Mouse (Mus musculus) adrenal gland, adult 18-20 months (tissue): ENCODE results near the gene Hpcal4. TPM values are rescaled to one million over a fixed set of nuclear protein-coding genes. Genes with fewer than 3 reads are reported as not detected.

Source experiments
- DNase-seq, 2 experiments: peaks; one replicate each; pipeline ENCODE4 v3.0.0; 2021 to 2022; ENCODE audit warnings: low spot score in 2 of 2
- total RNA-seq, 2 experiments: library from RNA; stranded (reverse); gene quantifications; 1 replicate in 1 of 2; 2 replicates in 1 of 2; pipeline ENCODE4 v1.2.3; 2021

The Hpcal4 gene
- total RNA-seq, 2 experiments from 2014 or later = 3.4 to 3.5 TPM

DNA sequence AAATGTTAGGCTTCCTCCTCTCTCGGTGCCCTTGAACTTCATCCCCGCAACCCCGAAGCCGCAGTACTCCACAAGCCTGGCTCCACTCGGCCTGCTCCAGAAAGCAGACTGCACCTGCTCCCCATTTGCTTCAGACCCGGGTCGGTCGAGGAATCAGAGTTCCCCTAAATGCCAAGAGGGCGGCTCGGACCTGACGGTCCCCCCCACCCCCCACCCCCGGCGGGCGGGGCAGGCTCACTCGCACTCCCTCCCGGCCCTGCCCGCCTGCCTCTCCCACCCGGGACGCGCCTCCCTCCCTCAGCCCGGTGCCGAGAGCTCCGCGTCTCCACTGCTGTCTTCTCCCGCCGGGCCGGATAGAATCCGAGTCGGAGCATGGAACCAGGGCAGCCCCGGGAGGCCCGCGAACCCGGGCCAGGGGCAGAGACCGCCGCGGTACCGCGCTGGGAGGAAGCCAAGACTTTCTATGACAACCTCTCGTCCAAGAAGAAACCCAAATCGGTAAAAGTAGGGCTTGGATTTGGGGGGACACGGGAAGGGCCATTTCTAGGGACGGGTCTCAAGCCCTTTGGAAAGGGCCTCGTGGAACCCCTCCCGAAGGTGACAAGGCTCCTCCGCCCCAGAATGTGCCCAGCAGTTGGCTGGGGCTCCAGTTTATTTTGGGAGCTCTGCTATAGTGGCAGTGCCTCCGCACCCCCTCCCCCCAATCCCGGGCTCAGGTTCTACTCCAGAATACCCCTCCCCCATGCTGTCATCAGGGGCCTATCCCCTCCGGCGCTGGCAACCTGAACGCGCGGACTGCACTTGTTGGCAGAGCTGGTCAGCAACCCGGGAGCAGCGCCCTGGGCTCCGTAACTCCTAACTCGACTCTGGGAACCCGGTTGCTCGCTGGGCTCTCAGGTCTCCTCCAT lies 18.4 kb downstream of the Hpcal4 start, which contains the start of gene Nt5c1a:
Nt5c1a (plus strand) TSS at position 319 of the 908 bp plus-strand sequence.
- DNase-seq = peak; percentile 67 to 73

DNA sequence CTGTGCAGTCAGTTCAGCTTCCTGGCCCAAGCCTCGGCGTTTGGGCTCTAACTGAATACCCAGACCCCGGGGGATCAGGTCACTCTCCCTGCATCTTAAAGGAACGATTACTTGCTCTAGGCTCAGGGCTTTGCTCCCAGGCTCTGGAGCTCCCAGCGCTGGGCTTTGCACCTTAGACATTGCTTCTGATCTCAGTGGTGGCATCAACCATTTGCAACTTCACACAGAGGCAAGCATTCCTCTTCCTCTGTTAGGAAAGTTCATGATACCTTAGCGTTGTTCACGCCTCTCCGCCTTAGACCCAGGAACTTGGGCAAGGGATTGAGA lies 19.0 kb downstream of the Hpcal4 start:
- no peak for DNase-seq

DNA sequence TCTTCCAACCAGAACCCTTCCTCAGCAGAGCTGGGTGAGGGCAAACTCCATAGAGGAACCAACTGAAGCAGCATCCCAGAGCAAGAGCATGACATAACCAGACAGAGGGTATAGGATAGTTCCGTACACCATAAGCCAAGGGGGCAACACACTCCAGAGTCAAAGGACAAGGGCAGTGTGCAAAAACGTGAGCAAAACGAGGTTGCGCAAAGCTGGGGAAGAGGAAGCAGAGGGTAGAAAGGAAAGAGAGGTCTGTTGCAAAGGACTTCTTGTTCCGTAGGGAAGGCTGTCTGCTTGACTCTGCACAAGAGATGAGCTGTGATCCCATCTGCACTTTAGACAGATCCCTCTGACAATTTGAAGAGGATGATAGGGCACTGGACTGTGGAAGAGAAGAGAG lies 24.3 kb downstream of the Hpcal4 start:
- no peak for DNase-seq

DNA sequence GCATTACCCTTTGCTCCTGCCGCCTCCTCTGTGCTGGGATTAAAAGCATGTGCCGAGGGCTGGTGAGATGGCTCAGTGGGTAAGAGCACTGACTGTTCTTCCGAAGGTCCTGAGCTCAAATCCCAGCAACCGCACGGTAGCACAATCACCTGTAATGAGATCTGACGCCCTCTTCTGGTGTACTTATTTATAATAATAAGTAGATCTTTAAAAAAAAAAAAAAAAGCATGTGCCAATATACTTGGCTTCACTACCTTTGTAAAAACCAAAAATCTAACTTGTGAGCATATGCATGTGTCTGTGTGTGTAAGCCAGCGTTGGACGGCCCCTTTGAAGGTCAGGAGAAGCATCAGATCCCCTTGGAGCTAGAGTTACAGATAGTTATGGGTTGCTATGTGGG lies 28.0 kb downstream of the Hpcal4 start:
- no peak for DNase-seq

DNA sequence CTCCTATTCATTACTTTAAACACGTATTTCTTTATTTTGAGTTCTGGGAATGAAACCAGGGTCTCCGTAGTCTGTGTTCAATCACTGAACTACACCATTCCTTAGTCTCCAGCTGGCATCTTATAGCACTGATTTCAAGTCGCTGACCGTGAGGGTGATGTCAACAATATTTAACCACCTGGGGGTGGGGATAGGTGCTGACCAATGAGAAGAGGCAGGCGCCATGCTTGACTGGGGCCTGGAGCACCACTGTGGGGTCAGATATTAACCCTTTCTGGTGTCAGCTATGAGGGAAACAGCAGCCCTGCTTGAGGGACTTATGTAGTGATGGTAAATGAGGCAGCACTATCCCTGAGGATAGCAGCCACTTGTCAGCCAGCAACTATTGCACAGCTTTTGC lies 28.4 kb downstream of the Hpcal4 start:
- DNase-seq = no peak

DNA sequence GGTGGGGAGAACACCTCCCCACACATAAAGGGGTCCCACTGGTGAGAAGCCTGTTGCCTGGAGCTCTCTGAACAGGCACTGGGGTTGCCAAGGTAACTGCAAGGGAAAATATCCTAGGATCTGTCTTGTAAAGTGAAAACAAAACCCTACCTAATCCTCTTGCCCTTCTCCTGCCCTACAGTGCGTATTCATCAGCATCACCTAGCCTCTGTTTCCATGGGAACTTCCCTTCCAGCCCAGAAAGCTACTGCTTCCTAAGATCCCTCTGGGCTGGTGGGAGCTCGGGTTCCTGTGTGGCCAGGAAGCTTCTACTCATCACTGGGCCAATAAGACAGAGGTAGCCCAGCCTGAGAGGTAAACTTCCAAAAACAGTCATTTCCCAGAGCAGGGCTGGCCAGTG lies 29.3 kb downstream of the Hpcal4 start:
- no peak for DNase-seq

DNA sequence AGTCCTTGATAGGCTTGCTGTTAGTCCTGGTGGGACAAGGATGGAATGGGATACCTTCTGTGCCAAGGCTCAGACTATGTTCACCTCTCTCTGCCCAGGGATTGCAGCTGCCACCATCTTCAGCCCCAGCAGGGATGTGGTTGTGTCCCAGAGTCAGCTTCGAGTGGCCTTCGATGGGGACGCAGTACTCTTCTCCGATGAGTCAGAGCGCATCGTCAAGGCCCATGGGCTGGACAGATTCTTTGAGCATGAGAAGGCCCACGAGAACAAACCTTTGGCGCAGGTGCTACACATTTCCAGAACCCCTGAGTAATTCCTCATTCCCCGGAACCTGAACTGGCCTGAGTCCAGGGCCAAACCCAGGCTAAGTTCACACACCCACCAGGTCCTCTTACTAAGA lies 30.9 kb downstream of the Hpcal4 start:
- DNase-seq = peak; percentile 44 to 54

DNA sequence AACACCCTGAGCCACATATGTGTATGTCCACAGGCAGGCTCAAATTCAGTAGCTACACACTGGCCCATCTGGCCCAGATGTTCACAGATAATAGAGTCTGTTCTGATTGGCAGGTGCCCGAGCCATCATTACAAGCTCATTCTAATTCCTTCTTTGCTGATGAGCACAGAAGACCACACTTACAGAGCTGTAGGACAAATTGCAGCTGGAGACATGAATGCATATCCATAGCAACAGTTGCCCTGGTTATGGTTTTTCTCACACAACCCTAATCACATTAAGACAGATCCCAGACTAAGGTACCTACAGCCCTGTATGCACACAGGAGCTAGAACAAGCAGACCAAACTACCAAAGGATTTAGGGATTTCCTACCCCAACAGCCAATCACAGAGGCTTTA lies 32.3 kb downstream of the Hpcal4 start:
- DNase-seq = no peak

DNA sequence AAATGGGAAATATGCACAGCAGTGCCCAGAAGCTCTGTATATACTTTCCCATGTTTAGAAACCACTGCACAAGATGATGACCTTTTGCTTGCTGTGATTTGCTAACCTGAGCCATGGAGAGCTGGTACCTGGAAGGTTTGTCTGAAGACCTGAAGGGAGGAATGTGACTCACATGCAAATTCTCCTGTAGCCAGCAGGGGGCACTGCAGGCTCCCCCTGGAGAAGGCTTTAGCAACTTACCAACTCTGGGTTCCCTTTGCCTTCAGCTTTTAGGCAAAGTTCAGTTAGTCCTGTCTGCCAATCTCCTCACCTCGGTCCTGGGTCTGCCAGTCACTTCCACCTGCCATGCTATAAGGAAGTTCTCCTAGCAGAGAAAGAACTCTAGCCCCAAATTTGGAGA lies 33.8 kb downstream of the Hpcal4 start:
- DNase-seq = peak; percentile 43 to 48

DNA sequence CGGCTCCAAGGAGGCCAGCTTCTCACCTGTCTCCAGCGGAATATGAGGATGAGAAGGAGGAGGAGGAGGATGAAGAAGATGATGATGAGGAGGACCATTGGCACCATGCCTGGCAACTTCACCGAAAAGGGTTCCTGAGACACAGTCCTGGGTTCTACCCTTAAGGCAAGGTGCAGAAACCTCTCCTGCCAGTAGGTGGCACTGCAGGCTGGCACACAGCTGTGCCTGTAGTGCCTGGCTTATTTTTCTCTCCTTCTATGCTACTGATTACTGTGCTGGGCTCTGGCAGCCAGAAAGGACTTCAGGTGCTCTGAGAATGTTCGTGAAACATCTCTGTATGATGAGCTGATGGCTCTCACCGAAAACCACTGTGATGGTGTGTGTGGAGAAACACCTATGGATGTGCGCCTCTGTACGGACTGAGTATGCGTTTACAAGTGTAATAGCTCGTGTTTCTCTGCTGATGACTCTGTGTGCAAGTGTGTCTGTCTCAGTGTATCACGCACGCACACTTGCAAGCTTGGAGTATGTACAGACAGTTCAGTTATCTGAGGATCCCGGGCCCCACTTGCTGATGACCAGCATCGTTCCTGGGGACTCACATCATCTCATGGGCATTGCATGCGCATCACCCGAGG lies 36.8 kb downstream of the Hpcal4 start:
- DNase-seq = peak; percentile 79 to 80

DNA sequence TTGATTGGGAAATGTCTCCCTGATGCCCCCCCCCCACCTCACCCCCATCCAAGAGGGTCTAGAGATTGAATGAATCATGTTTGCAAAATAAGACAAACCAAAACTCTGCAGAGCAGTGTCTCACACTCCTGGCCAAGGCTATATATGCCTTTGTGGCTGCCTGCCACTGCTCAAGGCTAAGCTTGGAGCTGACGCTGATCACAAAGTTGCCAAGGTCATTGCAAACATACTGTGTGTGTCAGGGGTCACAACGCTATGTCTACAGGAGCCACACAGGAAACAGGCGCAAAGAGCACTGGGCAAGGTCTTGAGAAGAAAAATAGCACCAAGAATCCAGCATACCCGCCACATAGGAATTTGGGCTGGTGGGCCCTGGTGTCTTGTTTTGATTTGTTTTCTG lies 37.6 kb downstream of the Hpcal4 start:
- DNase-seq = peak in 1 of 2 experiments; percentile 38

DNA sequence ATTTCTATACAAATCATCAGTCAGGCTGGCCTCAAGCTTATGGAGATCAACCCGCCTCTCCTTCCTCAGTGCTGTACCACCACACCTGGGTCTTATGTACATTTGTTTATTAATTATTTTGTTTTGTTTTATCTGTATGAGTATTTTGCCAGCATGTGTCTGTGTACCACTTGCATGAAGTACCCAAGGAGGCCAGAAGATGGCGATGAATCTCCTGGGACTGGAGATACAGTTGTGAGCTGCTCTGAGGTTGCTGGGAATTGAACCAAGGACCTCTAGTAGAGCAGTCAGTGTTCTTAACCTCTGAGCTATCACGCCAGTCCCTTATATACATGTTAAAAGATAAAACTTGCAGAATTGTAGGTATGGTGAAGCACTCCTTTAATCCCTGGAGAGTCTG lies 40.3 kb downstream of the Hpcal4 start:
- no peak for DNase-seq

DNA sequence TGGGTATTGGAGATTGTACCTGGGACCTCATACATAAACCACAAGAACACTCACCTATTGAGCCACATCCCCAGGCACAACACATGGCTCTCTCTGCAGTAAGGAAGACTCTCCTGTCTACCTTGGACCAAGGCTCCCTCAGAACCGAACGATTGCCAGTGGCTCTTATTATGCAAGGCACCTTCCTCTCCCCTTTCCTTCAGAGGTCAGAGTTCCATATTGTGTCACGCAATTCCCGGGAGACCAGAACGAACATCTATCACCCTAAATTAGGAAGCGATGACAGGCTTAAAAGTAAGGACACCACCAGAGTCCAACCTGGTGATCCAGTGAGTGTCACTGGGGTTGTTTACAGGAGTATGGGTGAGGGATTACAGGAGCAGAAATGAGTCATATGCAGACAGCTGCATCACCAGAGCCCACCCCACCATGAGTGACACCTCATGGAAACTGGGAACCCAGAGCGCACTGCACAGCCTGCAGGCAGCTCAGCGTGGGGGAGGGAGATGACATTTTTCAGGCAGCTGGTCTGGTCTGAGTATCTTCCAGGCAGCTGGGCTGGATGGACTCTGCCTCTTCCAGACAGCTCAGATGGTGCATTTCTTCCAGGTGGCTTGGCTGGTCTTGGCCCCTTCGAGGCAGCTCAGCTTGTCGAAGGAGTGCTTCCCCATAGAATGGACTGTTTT lies 42.8 kb downstream of the Hpcal4 start:
- no peak for DNase-seq

DNA sequence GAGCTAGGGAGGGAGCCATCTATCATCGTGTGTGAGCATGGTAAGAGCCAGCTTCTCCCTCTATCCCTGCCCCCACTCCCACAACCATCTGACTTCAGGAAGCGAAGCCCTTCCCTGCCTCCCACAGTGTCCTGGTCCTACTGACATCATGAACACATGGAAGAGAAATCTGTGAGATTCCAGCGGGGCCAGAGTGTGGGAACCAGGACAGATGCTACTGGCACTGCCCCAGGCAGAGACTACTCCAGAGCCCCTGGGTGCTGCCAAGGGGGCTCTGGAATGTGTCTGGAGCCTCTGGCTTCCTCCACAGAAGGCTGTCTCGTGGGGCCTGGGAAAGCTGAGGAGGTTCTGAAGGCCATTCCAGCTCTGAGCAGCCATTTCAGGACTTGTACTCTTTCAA lies 44.7 kb downstream of the Hpcal4 start:
- no peak for DNase-seq

DNA sequence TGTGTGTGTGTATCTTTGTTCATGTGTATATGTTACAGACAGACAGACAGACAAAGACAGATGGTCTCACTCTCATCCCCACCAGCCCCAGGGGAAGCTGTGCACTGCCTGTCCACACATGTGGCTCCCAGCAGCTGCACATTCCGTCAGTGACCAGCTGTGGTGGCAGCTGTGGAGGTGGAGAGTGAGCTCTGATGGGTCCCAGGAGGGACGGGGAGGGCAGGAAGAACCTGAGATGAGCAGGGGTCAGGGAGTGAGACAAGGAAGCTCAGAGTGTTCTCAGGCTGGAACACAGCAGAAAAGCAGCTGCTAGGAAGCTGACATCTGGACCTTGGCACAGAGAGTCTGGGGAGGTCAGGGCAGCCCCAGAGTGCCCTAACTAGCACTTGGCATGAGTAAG lies 45.2 kb downstream of the Hpcal4 start:
- no peak for DNase-seq

DNA sequence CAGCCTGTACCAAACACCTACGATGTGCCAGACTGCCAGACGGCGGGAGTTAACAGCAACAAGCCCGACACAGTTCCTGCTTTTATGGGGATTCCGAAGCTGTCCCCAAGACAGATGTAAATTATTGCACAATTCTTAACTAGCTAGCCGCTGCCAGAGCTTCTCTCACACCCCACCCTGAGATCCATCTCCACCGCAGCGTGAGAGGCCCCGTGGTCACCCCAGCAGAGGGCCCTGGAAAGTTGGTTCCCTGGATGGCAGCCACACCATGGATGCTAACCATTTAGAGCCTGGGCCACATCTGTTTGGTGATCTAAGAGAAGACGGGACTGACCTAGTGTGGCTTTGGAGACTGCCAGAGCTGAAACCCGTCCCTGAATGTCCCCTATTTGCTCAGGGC lies 46.1 kb downstream of the Hpcal4 start:
- DNase-seq = no peak

DNA sequence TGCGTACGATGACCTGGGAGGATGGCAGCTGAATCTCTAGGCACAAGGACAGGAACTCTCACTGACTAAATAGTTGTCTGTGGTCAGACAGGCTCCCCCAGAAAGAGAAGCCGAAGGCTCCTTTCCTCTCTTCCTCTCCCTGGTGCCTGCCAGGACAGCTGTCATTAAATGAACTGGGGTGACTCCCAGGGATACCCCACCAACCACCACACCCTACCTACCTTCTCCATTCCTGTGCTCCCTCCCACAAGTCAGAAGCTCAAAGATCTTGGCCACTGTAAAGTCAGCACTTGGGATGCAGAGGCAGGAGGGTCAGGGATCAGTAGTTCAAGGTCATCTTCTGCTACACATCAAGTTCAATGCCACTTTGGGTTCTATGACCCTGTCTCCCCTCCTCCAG lies 49.8 kb downstream of the Hpcal4 start:
- no peak for DNase-seq

DNA sequence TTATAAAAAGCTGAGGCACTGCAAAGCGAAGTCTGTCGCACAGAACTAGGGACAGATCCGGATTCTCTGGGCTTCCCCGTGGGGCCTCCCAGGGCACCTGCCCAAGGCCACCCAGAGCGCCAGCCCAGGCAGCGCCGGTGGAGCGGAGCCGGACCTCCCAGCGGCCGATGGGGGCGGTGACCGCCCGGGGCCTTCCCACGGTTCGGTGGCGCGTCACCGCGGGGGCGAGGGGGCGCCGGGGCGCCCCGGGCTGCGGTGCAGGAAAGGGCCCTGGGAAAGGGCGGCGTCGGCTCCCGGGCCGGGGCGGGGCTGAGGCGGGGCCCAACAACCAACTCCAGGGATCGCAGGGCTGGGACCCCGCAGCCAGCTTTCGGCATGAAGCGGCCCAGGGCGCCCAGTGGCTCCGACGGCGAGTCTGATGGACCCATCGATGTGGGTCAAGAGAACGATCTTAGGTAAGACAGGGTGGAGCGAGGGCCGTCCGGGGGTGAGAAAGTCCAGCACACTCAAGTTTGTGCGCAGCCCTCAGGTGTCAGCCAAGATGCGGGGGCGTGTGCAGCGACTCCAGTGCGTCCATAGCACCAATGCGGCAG lies 50.6 kb downstream of the Hpcal4 start, which contains the start of gene Heyl:
Heyl (plus strand) TSS at position 65 of the 593 bp plus-strand sequence.
- DNase-seq = peak; percentile 61 to 68

DNA sequence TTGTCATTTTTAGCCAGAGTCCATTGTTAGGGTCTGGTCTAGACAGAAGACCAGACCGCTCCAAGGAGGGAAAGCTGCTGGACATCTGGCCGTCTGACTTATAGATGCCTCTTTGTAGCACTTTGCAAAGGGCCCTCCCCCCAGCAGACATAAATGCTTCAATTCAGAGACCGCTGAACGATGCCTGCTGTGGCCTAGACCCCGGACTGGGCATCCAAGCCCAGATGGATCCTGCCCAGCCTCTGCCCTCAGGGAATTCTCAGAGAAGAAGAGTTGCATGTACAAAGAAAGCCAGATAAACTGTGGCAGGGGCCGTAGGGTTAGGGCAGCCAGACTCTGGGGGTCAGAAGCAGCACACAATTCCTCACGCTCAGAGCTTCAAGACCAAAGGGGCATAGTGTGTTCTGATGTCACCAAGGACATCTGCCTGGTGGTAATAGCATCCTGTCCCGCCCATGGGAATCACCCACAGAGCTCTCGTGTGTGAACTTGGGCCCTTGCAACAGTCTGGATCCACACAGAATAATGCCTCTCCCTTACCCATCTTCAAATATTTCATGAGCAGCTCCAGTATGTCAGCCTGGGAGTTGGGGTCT lies 52.9 kb downstream of the Hpcal4 start:
- no peak for DNase-seq

DNA sequence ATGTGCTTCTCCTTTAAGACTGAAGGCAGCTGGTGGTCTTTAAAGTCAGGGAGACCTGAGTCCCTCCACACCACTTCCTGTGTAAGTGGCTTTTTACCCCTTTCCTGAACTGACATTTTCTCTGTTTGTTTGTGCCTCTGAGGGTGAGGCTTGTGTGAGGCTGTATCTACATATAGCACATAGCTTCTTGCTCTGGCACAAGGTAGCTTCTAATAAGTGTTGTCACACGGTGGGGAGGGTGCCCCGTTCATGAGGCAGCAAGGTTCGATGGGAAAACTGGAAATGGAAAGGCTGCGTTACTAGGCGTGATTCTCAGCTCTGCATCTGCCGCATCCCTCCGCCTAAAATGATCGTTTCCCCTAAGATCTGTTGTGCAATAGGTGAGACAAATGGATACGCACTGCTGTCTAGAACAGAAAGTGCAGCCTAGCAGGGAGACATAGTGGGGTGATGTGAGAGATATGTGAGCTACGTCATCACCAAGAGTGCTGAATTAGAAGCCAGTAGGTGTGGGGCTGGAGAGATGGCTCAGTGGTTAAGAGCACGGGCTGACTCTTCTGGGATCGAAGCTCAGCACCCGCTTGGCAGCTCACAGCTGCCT lies 53.5 kb downstream of the Hpcal4 start:
- no peak for DNase-seq
